Mouse (Mus musculus) layer of hippocampus, adult 9-10 months (tissue): ENCODE results near the gene Camk1d.

Source experiments
- DNase-seq: peaks from one replicate; pipeline ENCODE4 v3.0.0; 2022; ENCODE audit warnings: low spot score

Gene Camk1d

DNA sequence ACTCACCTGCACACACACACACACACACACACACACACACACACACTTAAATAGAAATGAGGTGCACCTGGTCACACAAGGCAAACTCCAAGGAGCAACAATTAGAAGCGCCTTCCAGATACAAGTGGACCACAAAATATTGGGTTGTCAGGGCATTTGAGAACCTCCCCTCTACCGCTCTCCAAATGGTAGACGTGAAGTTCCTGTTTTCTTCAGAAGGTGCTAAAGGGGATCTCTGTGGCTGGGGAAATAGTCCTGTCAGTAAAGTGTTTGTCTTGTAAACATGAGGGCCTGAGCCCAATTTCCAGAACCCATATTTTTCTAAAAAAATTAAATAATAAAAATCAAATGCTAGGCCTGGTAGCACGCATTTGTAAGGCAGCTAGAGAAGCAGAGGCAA, 4.4 kb downstream of the Camk1d start:
- DNase-seq, result no peak

GRCm38 (mm10) chr2:5707871-5708733, 6.2 kb downstream of the Camk1d start:
- DNase-seq, result no peak

- no peak for DNase-seq
These were observed 7.7 kb downstream of the Camk1d start for GRCm38 (mm10) chr2:5706618-5707017.

- DNase-seq, result no peak
These were observed 11.9 kb downstream of the Camk1d start for GRCm38 (mm10) chr2:5702370-5702769.

GRCm38 (mm10) chr2:5700931-5701330, 13.4 kb downstream of the Camk1d start:
- no peak for DNase-seq

DNA sequence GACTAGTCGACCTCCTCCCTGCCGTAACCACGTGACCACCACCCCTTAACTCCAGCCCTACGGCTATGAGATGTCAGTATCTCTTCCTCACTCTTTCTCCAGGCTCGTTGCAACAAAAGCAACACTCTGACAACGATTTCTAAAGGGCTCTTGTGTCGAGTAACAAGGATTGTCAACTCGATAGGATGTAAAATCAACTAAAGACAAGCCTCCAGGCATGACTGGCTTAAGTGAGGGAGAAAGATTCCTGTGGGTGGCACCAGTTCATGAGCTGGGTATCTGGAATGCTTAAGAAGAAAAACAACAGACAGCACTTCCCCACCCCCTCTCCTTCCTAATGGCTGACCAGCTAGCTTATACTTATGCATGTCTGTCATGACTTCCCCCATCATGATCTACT, 15.9 kb downstream of the Camk1d start:
- DNase-seq, result no peak

DNA sequence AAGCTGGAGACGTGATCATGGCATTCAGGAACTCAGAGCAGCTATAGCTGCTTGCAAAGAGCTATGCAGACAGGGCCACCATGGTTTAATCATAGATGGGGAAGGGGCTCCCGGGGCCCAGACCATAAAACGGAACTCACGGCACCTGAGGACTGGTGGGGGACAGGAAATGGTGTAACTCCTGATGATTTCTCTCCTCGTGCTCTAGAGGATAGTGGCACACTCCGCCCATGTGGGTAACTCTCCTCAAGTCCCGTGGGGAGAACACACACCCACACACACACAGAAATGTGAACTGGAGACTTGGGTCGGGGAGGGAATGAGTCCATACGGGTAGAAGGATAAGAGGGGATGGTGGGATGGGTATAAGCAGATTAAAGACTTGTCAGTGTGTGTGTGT, 20.2 kb downstream of the Camk1d start:
- DNase-seq, result no peak

DNA sequence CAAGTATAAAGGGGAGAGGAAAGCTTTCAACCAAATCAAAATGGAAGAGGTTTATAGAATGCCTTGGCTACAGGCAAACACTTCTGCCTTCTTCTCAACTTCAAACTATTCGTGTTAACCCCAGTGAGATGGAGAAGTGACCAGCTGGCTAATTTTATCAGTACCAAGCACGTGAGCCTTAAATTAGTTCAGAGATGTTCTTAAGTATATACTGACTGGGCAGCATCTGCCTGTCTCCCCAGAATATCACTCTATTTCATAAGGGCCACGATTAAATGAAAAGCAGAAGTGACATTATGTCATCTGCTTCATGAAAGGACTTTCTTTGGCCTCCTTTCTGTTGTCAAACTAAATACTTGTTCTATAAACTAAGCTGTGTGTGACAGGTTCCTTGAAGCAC, 22.6 kb downstream of the Camk1d start:
- no peak for DNase-seq

DNA sequence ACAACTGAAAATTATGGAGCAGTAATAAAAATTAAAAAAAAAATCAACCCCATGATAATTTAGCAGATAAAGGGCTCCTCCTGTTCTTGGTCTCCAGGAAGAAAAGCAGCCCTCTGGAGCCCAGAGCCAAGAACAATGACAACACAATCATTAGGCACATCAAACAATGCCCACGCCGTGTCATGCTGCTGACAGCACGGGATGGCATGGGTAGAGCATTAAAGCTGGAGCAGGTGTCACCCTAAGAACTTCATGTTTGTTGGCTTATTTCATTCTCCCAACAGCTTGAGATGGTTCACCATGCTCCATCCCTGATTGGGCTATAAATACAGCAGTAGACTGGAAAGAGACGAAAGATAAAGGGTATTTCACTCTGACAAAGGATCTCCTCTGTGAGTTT, 30.9 kb downstream of the Camk1d start:
- DNase-seq, result no peak

DNA sequence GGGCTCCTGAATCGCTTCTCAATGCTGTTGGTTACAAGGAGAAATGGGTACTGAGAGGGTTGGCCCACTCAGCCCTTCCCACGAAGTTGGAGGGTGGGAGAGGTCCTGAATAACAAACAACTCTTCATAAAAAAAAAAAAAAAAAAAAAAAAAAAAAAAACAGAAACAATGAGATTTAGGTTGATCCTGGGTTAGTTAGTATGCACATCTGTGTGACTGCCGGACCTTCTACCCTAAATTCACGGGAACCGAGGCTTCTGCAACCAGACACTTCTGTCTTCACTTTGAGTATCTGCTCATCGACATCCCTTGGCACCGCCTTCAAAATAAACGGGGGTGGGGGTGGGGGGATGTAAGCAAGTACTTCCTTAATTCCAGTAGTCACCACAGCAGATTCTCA, 32.4 kb downstream of the Camk1d start:
- no peak for DNase-seq

DNA sequence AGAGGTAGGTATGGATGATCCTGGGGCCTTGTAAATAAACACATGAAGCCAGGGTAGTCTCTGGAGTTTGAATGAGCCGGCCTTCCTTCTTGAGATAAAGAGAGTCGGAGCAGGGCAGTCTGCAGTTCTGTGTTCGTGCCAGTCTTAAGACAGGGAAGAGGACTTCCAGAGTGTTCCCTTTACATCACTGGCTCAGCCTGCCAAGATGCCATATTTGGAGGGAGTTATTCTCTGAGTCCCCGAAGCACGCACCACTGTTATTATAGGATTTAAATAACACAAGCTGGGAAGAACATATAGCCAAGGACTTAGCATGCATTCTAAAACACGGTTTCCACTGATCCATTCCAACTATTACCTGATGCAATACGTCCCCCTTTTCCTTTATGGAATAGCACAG, 33.0 kb downstream of the Camk1d start:
- no peak for DNase-seq

- no peak for DNase-seq
These were observed 35.3 kb downstream of the Camk1d start for GRCm38 (mm10) chr2:5679055-5679454.

GRCm38 (mm10) chr2:5677472-5677871, 36.8 kb downstream of the Camk1d start:
- DNase-seq, result no peak

- no peak for DNase-seq
These were observed 37.5 kb downstream of the Camk1d start for GRCm38 (mm10) chr2:5676786-5677185.

GRCm38 (mm10) chr2:5676143-5676483, 38.2 kb downstream of the Camk1d start:
- DNase-seq, result no peak

GRCm38 (mm10) chr2:5675431-5676142, 38.7 kb downstream of the Camk1d start:
- DNase-seq, result peak; percentile 53

DNA sequence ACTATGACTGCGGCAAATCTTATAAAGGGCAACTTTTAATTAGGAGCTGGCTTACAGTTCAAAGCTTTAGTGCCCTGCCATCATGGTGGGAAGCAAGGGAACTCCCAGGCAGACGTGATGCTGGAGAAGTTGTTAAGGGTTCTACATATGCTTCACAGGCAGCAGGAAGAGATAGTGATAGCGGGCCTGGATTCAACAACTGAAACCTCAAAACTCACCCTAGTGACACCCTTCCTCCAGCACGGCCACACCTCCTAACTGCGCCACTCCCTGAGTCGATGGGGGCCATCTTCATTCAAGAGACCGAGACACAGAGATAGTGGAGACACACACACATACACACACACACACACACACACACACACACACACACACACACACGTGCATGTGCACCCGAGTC, 39.8 kb downstream of the Camk1d start:
- DNase-seq, result no peak

GRCm38 (mm10) chr2:5673816-5674215, 40.5 kb downstream of the Camk1d start:
- no peak for DNase-seq

GRCm38 (mm10) chr2:5672906-5673589, 41.3 kb downstream of the Camk1d start:
- DNase-seq, result no peak

DNA sequence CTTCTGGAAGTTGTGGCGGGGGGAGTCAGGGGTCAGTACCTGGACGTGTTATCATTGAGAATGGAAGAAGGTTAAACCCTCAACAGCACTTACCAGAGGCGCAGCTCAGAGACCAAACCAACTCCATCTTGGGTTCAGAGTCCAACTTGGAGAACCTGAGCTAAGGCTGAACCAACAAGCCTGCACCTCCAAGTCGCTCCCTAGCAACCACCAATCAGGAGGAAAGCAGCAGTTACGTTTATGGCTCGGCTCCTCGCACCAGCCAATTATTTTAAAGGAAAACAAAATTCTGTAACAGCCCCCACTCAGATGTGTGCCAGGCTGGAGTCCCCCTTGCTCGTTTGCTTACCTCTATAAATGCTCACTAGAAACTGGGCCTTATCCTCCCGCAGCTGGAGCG, 44.2 kb downstream of the Camk1d start:
- DNase-seq, result no peak

GRCm38 (mm10) chr2:5669498-5670040, 44.7 kb downstream of the Camk1d start:
- no peak for DNase-seq

DNA sequence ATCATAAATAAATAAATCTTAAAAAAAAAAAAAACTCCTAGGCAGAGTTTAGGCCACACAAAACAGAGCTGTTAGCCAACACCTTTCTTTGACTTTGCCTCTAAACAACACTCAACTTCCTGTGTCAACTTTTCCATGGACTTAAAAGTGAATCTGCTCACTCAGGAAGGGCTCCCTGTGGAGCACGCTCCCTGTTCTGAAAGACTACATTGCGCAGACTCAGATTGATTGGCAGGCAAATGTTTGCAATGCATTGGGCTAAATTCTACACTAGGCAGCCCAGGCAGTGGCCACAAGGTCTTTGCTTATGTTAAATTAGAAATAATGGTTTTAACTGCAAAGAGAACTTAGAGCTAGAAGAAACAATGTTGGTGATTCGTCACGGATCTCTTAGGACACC, 45.4 kb downstream of the Camk1d start:
- no peak for DNase-seq

DNA sequence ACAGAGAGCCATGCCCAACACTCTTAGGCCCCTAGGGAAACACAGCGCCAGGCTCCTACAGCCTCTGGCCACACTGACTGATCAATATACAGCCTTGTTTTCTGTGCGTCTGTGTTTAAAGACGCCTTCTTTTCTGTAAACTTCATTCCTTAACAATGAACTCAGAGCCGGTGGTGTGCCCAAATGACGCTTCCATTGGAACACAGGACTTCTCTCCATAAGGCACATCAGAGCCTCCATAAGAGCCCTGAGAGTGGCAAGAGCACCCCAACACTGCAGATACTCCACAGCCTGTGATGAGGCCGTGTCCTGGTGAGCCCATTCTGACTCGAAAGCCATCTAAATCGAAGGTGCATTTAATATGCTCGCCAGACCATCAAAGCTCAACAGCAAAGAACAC, 50.8 kb downstream of the Camk1d start:
- no peak for DNase-seq
